Mouse (Mus musculus) monocyte, adult 2 months (primary cell): ENCODE measurements around the gene Gm2237.
"Not testable (repeated sequence)": the region's sequence is repeated elsewhere in the genome, so short reads cannot be mapped to it uniquely, and the experiment has no call there.

Experiments
- DNase-seq, 2 experiments: peaks; one replicate each; pipeline ENCODE4 v3.0.0; 2022; ENCODE audit warnings: low spot score in 2 of 2, low read depth in 1 of 2

Gm2237 gene

DNA sequence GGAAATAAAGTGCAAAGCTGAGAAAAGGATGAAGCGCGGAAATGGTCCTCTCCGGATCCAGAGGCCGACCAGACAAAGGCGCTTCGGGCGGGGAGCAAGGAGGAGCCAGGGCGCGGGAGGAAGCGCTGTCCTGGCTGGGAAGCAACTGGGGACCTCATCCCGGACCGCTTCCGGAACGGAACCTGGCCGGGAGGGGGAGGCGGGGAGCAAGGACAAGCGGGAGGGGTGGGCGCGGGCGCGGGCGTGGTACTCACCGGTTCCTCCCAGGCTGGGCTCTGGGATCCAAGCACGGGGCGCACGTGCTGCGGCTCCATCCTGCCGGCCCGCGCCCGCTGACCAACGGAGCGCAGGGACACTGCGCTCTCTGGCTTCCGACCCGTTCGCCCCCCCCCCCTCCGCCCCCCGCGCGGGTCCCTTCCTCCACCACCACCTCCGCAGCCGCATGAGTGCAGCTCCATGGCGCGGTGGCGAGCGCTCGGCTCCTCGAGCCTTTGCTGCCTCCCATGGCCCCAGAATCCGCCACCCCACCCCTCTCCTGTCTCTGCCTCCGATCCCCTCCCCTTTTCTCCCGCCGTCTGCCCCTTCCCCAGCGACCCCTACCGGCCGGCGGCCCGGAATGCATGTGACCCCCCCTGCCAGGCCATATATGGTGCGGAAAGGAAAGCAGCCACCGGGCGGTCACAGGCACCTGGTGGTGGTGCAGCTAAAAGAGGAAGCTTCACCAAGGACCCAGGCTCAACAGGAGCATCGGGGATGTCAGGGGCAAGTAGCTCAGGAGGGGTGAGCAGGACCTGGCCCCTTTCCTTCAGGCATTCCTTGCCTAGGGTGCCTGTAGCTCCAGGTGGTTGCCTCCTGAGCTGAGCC lies at the start of gene Gm2237:
Gm2237 (minus strand) TSS at position 332 of the 864 bp plus-strand sequence.
- not testable (repeated sequence) for DNase-seq

DNA sequence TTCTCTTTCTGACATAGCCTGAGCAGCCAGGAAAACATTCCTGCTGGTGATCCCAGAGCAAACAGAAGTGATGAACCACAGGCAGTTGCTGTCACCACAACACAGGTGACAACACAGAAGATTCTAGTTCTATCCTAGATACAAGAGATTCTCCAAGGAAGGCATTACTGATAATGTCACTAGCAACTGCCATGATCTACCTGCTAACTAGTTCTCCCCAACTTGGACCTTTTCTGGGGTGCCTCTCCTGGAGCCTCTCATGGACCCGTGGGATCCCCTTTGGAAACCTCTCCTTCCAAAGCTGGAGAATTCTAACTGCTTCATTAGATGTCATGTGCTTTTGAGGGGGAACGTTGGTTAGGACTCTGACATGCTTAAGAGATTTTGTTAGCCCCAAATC lies 17.5 kb upstream of the Gm2237 start, which contains the start of gene Gm5458:
Gm5458 (minus strand) TSS at position 101 of the 400 bp plus-strand sequence.
- not testable (repeated sequence) for DNase-seq

DNA sequence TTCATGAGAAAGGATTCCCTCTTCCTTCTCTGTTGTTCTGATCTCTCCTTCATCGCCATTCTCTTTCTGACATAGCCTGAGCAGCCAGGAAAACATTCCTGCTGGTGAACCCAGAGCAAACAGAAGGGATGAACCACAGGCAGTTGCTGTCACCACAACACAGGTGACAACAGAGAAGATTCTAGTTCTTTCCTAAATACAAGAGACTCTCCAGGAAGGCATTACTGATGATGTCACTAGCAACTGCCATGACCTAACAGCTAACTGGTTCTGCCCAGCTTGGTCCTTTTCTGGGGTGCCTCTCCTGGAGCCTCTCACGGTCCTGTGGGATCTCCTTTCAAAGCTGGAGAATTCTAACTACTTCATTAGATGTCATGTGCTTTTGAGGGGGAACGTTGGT lies 35.1 kb downstream of the Gm2237 start, which contains the start of gene Gm2244:
Gm2244 (minus strand) TSS at position 101 of the 400 bp plus-strand sequence.
- DNase-seq, result not testable (repeated sequence)
